In genomic region chr6:106471840-106472608, GRCm38 (mm10) we compare ENCODE assay signal across 17 mouse cellular contexts.
"Had no signal": no experiment of that assay in that cellular context is flagged by ENCODE, and none has a peak within 500 bp of the region (broad histone marks: within the 10 kb centered on the region; RNA-seq: fewer than 3 reads in every experiment).

No protein-coding gene starts in this region.

- H3K36me3 ChIP-seq: liver, embryonic 13.5 days; liver, embryonic 15.5 days; midbrain, embryonic 13.5 days; midbrain, embryonic 15.5 days; neural tube, embryonic 12.5 days; stomach, embryonic 15.5 days had no signal

- H3K9ac ChIP-seq: liver, embryonic 13.5 days; liver, embryonic 15.5 days; liver, postnatal 0 days; midbrain, embryonic 13.5 days; midbrain, embryonic 15.5 days; neural tube, embryonic 12.5 days; stomach, embryonic 15.5 days had no signal

- H3K4me3 ChIP-seq: liver, embryonic 13.5 days; liver, embryonic 15.5 days; megakaryocyte, embryonic 14.5 days; midbrain, embryonic 13.5 days; midbrain, embryonic 15.5 days; neural tube, embryonic 12.5 days; stomach, embryonic 15.5 days had no signal

- H3K27ac ChIP-seq: liver, embryonic 13.5 days; liver, embryonic 15.5 days; macrophage; midbrain, embryonic 13.5 days; midbrain, embryonic 15.5 days; neural tube, embryonic 12.5 days; stomach, embryonic 15.5 days; stomach, postnatal 0 days had no signal

- H3K4me2 ChIP-seq: liver, embryonic 11.5 days; liver, embryonic 13.5 days; liver, embryonic 15.5 days; midbrain, embryonic 11.5 days; midbrain, embryonic 13.5 days; midbrain, embryonic 15.5 days; neural tube, embryonic 12.5 days; stomach, embryonic 15.5 days had no signal

- H3K9me3 ChIP-seq: liver, embryonic 13.5 days; liver, embryonic 15.5 days; megakaryocyte, embryonic 14.5 days; midbrain, embryonic 13.5 days; midbrain, embryonic 15.5 days; neural tube, embryonic 12.5 days; stomach, embryonic 15.5 days had no signal

- H3K27me3 ChIP-seq: liver, embryonic 13.5 days; liver, embryonic 15.5 days; megakaryocyte, embryonic 14.5 days; midbrain, embryonic 13.5 days; midbrain, embryonic 15.5 days; neural tube, embryonic 12.5 days; stomach, embryonic 15.5 days had no signal

- DNase-seq: liver; liver, embryonic 13.5 days; liver, postnatal 0 days; right cerebral cortex, postnatal 14 days; thymus, adult 2 months; thymus, postnatal 25 days; thymus, postnatal 4 days had no signal

- H3K4me1 ChIP-seq: liver, embryonic 13.5 days; liver, embryonic 15.5 days; megakaryocyte, embryonic 14.5 days; midbrain, embryonic 13.5 days; midbrain, embryonic 15.5 days; neural tube, embryonic 12.5 days; stomach, embryonic 15.5 days had no signal

- ATAC-seq: liver, postnatal 0 days; midbrain, embryonic 13.5 days; midbrain, embryonic 15.5 days had no signal
